Mouse (Mus musculus) macrophage (primary cell): ENCODE measurements around the gene Slc1a3. TPM values are rescaled to one million over a fixed set of nuclear protein-coding genes. Genes with fewer than 3 reads are reported as not detected.

Source experiments
- H3K27ac ChIP-seq: fragments of 350-480 bp; formaldehyde crosslinking; 2 replicates; pipeline ENCODE4 v1.9.0; 2021
- H3K36me3 ChIP-seq: fragments of 350-480 bp; formaldehyde crosslinking; 2 replicates; pipeline ENCODE4 v1.9.0; 2021; ENCODE audit errors: inconsistent target
- H3K4me3 ChIP-seq: fragments of 350-480 bp; formaldehyde crosslinking; 2 replicates; pipeline ENCODE4 v1.9.0; 2021; ENCODE audit errors: inconsistent target
- H3K79me2 ChIP-seq: fragments of 350-480 bp; formaldehyde crosslinking; 2 replicates; pipeline ENCODE4 v1.9.0; 2021; ENCODE audit errors: inconsistent target
- WGBS: methylation state at CpG from one replicate; pipeline ENCODE4 v1.1.7; 2026; ENCODE audit warnings: inconsistent platforms; ENCODE audit not compliant: missing documents; 5-methylcytosine and 5-hydroxymethylcytosine counted together
- polyA plus RNA-seq: library from polyadenylated mRNA; stranded (reverse); fragments of 250-400 nt; gene quantifications from 3 replicates; pipeline ENCODE4 v1.2.4, GENCODE M21; 2018; ENCODE audit warnings: inconsistent platforms

The Slc1a3 gene
- polyA plus RNA-seq, 1 experiment from 2014 or later: 0.22 TPM

- H3K79me2 ChIP-seq: no peaks in the 10 kb centered on the region
- 78% methylated on average over 7 of the region's 8 CpGs for WGBS
Measured at GRCm38 (mm10) chr15:8658086-8658980, 52.2 kb downstream of the Slc1a3 start.

GRCm38 (mm10) chr15:8655251-8655650, 55.3 kb downstream of the Slc1a3 start:
- Histone ChIP-seq H3K36me3 (no peaks in the 10 kb centered on the region), H3K4me3 (no peak overlapping the region), H3K27ac (no peak overlapping the region), H3K79me2 (no peaks in the 10 kb centered on the region)
- WGBS: 87% methylated on average over 9 of the region's 9 CpGs

More at GRCm38 (mm10) chr15:8658086-8658980, 52.2 kb downstream of the Slc1a3 start:
- Histone ChIP-seq H3K36me3 (no peaks in the 10 kb centered on the region), H3K4me3 (no peak overlapping the region), H3K27ac (no peak overlapping the region)

- H3K4me3 ChIP-seq: no peak overlapping the region
- H3K79me2 ChIP-seq: no peaks in the 10 kb centered on the region
- WGBS: 96% methylated on average over 8 of the region's 8 CpGs
- no peaks in the 10 kb centered on the region for H3K36me3 ChIP-seq
- H3K27ac ChIP-seq: no peak overlapping the region
Measured at GRCm38 (mm10) chr15:8652637-8653036, 57.9 kb downstream of the Slc1a3 start.

- WGBS: 87% methylated on average over 8 of the region's 8 CpGs
- Histone ChIP-seq H3K79me2 (no peaks in the 10 kb centered on the region), H3K4me3 (no peak overlapping the region), H3K36me3 (no peaks in the 10 kb centered on the region), H3K27ac (no peak overlapping the region)
Measured at GRCm38 (mm10) chr15:8643997-8644692, 66.4 kb downstream of the Slc1a3 start.

DNA sequence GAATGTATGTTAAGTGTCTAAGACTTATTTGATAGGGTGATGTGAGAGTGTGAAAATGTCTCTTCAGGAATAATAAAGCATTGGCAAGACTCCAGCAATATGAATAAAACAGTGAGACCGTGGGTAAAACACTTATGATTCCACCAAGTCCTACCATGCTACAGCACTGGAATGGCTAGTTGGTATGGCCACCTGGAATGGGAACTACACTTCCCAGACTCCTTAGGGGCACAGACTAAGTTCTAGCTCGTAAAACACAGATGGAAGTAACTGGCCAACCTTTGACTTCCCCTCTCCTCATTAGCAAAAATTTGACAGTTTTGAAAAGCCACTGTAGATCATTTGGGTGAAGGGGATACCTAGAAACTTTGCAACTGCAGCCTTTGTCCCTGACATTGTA, 70.7 kb downstream of the Slc1a3 start:
- Histone ChIP-seq H3K79me2 (no peaks in the 10 kb centered on the region), H3K36me3 (no peaks in the 10 kb centered on the region), H3K27ac (no peak overlapping the region), H3K4me3 (no peak overlapping the region)
- WGBS: 53% methylated on average over 2 of the region's 2 CpGs

DNA sequence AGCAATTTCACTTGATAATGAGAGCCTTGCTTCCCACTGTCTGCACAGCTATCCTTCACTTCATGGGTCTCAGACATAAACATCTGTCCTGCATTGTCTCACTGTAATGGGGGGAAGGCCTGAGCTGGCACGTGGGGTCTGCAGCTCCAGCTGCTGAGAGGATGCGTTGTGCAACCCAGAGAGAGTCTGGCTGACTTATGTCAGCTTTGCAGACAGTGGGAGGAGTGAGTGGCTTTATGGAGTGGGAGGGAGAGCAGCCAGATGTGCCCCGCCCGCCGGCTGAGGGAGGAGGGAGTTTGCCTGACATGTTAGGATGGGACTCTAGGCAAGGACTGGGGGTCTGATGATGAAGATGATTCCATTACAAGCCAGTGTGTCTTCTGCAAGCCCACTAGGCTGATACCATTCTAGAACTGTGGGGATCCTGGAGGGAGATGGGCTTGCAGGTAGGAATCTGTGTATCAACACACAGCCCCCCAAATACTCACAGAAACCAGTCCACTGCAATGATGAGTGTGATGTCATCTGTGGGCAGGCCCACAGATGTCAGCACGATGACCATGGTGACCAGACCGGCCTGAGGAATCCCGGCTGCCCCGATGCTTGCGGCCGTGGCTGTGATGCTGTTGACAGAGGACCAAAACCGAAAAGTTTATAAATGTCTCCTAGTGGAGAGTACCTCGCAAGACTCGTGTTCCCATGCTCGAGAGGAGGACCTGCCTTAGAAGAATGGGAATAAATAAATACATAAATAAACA, 71.8 kb downstream of the Slc1a3 start:
- no peak overlapping the region for H3K27ac ChIP-seq
- WGBS: 90% methylated on average over 15 of the region's 15 CpGs
- H3K4me3 ChIP-seq: no peak overlapping the region
- no peaks in the 10 kb centered on the region for H3K36me3 ChIP-seq
- H3K79me2 ChIP-seq: no peaks in the 10 kb centered on the region

DNA sequence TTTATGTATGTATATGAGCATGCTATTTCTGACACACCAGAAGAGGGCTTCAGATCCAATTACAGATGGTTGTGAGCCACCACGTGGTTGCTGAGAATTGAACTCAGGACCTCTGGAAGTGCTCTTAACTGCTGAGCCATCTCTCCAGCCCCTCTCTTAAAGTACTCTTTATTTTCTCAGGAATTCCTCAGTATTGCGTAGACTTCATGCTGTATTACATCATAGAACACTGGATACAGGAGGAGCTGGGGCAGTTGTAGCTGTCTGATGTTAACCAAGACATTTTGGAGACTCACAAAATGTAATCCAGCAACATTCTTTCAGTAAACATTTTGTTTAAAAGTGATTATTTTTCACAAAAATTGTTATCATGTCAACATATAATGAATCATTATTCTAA, 73.3 kb downstream of the Slc1a3 start:
- 83% methylated on average over 2 of the region's 2 CpGs for WGBS
- Histone ChIP-seq H3K4me3 (no peak overlapping the region), H3K79me2 (no peaks in the 10 kb centered on the region), H3K27ac (no peak overlapping the region), H3K36me3 (no peaks in the 10 kb centered on the region)

- Histone ChIP-seq H3K27ac (no peak overlapping the region), H3K4me3 (no peak overlapping the region), H3K36me3 (no peaks in the 10 kb centered on the region), H3K79me2 (no peaks in the 10 kb centered on the region)
- WGBS: 86% methylated on average over 15 of the region's 15 CpGs
Measured at GRCm38 (mm10) chr15:8635974-8636373, 74.6 kb downstream of the Slc1a3 start.

DNA sequence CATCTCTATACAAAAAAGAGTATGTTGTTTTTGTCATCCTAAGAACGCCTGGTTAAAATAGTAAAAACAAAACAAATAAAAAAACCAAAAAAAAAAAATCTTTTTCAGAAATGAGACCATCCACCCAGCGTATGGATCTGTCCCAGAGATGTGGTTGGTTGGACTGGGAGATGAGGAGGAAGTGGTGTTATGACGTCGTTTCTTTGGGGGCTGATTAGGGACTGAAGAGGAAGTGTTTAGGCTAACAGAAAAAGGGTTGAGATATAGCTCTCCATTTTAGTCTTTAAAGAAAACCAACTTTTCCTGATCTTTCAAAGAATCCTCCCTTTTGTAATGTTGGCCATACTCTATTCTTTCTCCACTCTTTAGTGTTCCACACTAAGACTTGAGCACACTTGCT, 75.8 kb downstream of the Slc1a3 start:
- H3K4me3 ChIP-seq: no peak overlapping the region
- 24% methylated on average over 4 of the region's 4 CpGs for WGBS
- no peaks in the 10 kb centered on the region for H3K36me3 ChIP-seq
- H3K27ac ChIP-seq: no peak overlapping the region
- no peaks in the 10 kb centered on the region for H3K79me2 ChIP-seq

DNA sequence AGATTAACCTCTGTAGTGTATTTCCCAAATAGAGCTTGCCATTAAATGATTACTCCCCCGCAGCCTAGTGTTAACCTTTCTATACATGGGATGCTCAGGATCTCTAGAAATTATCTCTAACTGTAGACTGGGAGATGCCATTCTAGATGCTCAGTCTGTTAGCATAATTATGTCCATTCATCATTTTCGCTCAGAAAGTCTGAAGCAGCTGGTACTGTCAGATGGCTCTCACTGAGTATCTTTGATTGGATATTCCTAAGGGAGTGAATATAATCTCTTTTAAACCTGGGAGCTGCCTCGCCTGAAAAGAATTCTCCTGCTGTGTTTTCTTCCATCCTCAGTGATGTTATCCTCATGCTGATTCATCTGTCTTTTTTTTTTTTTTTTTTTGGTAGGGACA, 76.2 kb downstream of the Slc1a3 start:
- Histone ChIP-seq H3K36me3 (no peaks in the 10 kb centered on the region), H3K27ac (no peak overlapping the region), H3K4me3 (no peak overlapping the region), H3K79me2 (no peaks in the 10 kb centered on the region)
- 96% methylated on average over 3 of the region's 3 CpGs for WGBS

GRCm38 (mm10) chr15:8633375-8633774, 77.2 kb downstream of the Slc1a3 start:
- no peaks in the 10 kb centered on the region for H3K79me2 ChIP-seq
- H3K4me3 ChIP-seq: no peak overlapping the region
- 65% methylated on average over 6 of the region's 6 CpGs for WGBS
- no peak overlapping the region for H3K27ac ChIP-seq
- no peaks in the 10 kb centered on the region for H3K36me3 ChIP-seq

DNA sequence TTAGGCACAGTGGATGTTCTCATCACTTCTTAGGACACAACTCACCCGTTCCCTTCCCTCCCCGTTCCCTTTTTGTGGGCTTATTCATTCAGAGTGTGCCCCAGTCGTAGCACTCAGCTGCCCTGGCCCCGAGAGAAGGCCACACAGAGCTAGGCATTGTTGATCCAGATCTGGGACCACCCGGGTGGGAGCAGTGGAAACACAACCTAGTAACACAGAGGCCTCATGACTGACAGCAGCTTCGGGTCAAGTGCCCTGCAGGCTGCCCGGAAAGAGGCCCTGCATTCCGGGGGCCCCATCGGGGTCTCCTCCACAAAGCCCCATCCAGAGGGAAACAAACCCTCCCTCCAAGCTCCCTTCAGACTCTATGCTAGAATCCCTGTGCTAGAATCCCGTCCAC, 78.2 kb downstream of the Slc1a3 start:
- Histone ChIP-seq H3K36me3 (no peaks in the 10 kb centered on the region), H3K4me3 (no peak overlapping the region), H3K79me2 (no peaks in the 10 kb centered on the region), H3K27ac (no peak overlapping the region)
- 83% methylated on average over 10 of the region's 10 CpGs for WGBS

GRCm38 (mm10) chr15:8629317-8629831, 81.2 kb downstream of the Slc1a3 start:
- 4% methylated on average over 13 of the region's 13 CpGs for WGBS
- Histone ChIP-seq H3K4me3 (no peak overlapping the region), H3K36me3 (no peaks in the 10 kb centered on the region), H3K79me2 (no peaks in the 10 kb centered on the region), H3K27ac (no peak overlapping the region)

DNA sequence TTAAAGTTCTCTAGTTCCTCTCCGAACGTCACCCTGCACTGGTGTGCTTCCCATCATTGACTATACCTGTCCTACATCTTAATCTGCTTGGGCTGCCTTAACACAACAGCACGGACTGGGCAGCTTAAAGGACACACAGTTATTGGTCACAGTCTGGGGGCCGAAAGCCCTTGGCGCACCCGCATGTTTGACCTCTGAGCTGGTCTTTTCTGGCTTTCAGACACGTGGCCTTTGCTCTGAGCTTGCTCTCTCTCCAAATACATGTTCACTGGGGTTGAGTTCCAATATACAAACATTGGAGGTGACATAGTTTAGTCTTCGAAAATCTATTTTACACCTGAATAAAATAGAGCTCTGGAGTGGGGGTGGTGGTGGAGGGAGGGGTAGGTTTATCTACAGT, 82.4 kb downstream of the Slc1a3 start:
- Histone ChIP-seq H3K4me3 (no peak overlapping the region), H3K36me3 (no peaks in the 10 kb centered on the region), H3K27ac (no peak overlapping the region), H3K79me2 (no peaks in the 10 kb centered on the region)
- 74% methylated on average over 8 of the region's 8 CpGs for WGBS
